Mouse (Mus musculus) liver (tissue): ENCODE measurements at regions not wholly inside any gene's neighbourhood (a gene's known extent, or its start where the extent isn't known, plus 50 kb on each side); places are given as distances from the start of the nearest gene placed in this dataset.

Experiments used
- DNase-seq: peaks from one replicate; pipeline ENCODE4 v3.0.0-alpha.2; 2020; ENCODE audit warnings: mixed read lengths

DNA sequence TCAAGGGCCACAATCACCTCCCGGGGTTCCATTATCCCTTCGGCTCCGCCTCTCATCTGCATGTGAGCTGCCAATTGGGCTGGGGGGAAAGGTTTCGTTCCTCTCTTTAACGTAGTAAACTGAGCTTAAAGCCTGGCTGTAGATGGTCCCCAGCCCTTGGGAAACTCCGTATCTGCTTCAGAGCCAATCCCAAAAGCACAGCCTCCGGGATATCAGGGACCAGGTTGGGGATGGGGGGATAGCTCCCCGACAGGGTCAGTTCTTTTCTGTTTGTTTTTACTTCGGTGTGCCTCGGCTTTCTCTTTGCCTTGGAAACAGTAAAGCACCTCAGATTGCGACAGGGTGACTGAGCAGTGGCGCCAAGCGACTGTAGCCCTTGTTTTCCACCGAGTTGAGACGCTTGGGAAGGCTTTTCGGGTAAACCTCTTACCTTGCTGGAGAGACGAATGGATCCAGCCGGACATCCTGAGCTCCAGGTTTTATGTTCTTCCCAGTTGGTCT lies 64.5 kb downstream of the Tfap2c start:
- DNase-seq, result no peak

DNA sequence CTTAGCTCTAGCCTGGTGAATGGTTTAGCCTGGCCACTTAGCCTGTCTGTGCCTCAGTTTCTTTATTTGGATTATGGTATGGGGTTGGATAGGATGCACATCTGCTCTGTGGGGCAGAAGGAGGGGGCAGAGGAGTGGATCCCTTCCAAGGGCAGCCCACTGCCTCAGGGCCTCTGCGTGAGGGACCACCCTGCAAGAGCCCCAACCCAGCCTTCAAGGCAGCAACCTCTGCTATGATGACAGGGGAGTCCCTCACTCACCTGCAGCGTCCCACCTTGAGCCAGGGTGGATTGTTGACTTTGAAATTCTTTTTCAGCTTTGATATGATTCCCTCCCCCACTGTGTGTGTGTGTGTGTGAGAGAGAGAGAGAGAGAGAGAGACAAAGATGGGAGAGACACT lies 65.8 kb downstream of the Tfap2c start:
- DNase-seq, result no peak

DNA sequence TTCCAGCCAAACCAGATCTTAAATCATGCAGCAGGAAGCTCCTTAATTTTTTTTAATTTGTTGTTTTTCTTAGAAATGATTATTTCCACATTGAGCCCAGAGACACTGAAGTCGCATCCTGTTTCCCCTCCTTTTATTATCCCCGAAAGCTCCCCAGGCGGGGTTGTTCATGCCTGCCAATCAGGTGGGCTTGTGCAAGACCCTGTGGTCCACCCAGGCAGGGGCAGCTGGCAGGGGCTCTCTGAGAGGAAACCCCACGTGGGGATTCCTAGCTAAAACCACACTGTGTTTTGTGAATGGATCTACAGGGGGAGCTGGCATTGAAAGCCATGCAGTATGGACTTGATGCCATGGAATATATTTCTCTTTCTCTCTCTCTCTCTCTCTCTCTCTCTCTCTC lies 66.2 kb downstream of the Tfap2c start:
- DNase-seq, result no peak

DNA sequence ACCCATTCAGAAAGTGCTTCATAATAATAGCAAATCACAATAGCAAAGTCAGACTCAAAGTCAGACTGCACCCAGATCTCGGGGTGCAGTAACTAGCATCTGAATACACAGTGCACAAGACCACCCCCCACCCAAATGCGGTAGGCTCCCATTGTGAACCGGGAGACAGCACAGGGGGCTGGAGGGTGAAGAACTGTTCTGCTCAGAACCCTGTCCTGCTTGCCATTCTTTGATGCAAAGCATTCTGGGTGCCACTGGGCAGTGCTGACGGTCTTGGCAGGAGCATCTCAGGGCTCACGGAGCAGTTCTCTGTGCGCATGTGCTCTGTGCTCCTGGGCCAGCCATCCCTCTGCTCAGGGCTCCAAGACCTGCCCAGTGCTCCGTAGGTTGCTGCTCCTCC lies 69.8 kb downstream of the Tfap2c start:
- DNase-seq, result no peak

DNA sequence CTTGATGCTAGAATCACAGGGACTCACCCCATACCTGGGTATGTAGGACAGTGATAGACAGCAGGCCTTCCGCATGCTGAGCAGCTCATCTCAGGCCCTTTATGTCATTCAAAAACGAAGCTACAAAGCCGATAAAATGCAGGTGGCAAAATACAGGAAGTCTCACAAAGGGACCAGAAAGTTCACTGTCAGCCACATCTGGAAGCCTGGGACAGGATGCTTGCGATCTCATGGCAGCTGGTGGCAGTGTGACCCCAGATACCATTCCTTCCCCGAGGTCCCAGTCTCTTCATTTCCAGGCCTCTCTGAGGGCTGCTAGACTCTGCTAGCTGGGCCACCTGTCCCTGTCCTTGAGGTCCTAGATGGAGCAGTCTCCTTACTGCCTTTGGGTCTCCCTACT lies 70.6 kb downstream of the Tfap2c start:
- DNase-seq, result no peak

DNA sequence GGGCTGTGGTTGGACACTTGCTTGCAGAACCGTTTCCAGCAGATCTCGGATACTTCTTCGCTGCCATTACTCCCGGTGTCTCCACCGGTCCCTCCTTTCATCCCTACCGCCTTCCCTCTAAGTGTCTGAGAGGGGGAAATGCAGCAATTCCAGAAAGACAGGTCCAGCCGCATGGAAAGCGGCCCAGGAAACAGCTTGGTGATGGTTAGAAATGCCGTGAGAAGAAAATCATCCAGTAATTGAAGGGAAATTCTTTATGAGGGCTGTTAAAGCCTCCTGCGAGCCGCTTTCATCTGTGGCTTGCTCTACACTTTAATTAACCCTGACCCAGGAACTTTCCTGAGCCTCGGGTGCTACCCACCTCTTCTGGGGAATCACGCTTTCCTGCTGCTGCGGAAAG lies 74.3 kb downstream of the Tfap2c start:
- DNase-seq, result no peak

DNA sequence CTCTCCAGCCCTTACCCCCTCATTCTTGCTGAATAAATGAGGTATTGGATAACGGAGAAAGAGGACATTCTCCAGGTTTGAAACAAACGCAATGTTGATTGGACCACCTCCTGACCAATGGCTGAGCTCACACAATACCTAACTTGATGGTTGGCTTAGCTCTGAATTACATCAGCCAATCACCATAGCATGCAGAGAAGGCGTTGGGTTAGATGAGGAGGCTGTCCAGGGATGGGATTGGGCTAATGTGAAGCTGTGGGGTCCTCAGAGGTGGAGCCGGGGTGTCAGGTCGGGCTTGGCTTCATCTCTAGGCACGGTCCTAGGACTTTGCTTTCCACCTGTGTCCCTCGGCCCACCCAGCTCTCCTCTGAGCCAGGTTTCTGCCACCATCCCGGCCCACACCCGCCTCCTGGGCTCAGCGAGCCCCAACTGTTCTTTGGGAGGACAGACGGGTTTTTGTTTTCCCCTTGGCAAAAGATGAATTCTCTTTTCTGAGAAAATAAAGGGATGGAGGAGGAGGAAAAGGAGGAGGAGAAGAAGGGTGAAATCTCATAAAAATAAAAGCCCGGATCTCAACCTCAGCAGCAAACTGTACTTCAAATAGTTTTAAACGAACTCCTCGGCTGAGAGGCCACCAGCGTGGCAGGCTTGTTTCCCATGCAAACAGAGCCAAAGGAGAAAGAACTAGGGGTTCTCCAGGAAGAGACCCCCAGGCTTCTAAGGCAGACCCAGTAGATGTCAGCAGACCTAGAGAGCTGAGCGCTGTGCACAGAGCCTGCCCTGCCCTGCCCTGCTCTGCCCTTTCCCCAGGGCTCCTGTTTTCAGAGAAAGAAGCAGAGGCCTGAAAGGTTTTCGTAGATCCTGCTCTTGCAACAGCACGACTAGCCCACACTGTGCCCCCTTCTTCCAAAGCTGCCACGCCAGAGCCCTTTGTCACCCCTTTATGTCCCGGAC lies 78.2 kb downstream of the Tfap2c start:
- no peak for DNase-seq

DNA sequence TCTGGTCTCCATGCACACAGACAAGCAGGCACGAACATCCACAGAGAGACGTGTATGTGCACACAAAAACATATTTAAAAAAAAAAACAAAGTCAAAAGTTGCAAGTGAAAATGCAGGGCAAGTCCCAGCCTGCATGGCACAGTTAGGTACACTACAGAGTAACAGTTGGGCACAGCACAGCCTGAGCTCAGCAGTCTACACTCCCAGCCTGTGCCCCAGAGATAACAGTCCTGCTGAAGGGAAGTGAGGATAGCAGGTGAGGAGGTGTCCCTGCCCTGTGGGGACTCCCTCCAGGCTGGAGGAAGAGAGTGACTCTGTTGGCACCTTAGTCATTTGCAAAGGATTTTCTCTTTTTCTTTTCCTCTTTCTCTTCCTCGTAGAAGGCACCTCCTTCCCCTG lies 80.9 kb downstream of the Tfap2c start:
- no peak for DNase-seq

DNA sequence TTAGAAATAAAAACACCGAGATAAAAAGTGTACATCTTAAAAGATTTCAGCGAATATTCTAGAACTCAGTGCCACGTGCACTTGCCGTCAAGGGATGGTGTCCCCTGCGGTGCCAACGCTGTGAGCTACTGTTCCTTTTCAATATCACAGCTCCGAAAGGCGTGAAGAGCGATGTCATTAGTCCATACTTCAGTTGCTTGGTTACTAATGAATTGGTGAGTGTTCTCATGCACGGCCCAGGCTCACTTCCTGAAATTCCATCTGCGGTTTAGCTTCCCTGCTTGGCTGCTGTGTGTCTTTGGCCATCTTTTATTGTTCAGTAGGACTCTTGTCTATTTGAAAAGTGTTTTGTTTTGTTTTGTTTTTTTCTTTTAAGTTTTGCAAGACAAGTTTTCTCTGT lies 93.2 kb downstream of the Tfap2c start:
- no peak for DNase-seq

DNA sequence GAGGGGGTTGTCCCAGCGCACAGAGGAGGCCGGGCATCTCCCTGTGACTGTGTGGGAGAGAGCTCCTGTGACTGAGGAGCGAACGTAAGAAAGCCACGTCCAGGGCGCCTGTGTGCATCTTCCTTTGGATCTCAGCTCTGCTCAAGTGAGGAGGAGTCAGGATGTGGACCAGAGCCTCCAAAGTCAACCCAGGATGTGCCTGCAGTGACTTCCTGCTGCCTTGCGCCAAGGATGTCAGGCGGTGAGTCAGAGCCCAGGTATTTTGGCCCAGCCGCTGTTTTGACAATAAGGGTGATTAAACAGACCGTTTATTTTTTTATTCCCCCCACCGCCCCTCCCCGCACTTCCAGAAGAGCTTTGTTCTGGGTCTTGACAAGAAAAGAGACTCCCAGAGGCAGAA lies 94.5 kb downstream of the Tfap2c start:
- DNase-seq, result no peak

DNA sequence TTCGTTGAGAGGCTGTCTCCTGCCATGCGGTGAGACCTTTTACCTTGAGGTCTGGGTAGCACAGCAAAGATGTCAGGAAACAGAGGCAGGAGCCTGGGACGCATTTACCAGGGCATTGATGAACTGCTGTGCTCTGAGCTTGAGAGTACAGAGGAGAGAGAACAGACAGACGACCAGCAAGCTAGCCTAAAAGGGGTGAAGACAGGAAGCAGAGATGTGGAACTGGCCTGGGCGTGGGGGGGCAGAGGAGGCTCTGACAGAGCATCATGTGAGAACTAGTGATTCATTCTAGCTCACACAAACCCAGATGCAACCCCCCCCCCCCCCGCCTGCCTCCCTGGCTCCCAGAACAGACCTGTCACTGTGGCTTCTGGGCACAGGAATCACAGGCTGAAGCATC lies 95.1 kb downstream of the Tfap2c start:
- no peak for DNase-seq

DNA sequence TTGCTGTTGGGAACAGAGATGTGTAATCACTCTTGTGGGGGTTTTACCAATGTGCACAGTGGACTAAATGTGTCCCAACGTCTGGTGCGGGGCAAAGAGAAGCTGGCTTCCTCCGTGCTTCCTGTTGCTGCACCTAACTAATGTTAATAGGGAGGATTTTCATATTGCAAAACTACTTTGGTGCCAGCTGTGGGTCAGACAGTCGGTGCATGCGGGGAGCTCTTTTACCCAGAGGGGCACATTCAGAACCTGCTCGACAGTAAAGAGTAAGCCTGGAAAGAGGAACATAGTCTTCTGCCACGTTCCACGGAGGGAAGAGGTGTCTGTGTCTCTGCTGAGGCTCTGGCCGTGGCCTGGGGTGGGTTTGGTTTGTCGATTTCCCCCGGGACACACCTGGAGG lies 98.7 kb downstream of the Tfap2c start:
- no peak for DNase-seq

DNA sequence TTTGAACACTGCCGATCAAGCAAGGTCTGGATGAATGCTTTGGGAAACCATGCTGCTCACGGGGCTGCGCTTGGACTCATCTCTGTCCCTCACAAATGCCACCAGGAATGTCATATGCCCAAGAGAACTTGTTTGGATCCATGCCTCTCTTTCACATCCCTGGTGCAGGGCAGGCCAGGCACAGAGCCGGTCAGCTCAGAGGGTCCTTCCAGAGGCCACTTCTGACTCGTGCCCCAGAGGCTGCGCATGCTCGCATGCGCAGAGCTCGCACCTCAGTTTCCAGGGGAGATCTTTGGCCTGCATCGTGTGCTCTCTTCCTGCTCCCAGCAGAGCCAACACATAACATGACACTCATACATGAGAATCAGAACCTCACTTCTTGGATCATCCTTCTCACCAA lies 111.1 kb downstream of the Tfap2c start:
- no peak for DNase-seq

DNA sequence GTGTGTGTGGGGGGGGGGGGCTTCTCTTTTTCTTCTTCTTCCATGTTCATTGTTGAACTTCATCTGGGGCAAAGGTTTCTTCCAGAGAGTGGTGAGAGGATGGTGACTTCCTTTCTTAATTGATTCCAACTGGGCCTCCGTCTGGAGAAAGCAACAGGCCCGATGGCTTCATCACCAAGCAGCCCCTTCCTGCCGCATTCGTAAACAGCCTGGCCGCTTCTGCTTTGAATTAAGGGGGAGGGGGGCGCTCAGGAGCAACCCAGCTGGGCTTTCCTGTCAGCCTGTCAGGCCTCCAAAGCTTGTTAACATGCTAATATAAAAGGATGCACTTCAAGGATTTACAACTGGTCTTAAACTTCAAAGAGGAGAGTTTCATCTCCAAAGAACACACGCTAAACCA lies 111.5 kb downstream of the Tfap2c start:
- no peak for DNase-seq

DNA sequence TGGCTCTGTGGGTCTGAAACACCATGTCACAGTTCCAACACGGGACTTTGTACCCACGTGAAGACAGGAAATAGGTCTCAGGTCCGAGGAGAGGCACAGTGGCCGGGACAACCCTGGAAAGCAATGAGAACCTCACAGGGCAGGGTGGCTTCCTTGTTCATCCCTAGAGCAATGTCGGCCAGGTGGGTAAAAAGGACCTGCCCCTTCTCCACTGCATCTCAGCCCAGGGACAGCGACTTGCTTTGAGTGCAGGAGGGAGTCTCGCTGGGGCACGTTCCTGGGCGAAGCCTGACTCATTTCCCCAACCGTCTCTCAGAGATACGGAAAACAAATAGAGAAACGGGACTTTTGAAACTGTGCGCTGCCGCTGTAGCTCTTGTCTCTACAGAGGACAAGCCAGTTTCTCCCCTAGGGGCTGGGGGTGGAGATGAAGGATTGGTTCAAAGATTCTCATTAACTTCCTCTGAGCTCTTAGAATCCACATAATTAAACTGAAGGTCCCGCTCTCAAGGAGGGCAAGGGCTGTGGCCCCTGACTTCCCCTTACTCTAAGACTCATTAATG lies 112.1 kb downstream of the Tfap2c start:
- DNase-seq, result no peak

DNA sequence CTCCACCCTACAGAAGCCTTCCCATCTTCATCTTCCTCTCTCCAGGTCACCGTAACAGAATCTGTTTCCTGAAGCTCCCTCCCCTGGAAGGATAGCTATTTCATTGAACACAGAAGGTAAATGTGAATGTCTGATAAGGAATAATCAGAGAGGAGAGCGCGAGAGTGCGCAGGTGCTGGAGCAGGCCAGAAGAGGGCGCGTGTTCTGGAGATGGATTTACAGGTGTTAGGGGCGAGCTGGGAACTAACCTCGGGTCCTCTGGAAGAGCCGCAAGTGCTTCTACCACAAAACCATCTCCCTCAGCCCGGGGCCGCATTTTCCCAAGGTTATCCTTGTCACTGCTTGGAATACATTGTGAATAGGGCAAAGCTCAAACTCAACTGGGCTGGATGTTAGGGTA lies 112.8 kb downstream of the Tfap2c start:
- no peak for DNase-seq

DNA sequence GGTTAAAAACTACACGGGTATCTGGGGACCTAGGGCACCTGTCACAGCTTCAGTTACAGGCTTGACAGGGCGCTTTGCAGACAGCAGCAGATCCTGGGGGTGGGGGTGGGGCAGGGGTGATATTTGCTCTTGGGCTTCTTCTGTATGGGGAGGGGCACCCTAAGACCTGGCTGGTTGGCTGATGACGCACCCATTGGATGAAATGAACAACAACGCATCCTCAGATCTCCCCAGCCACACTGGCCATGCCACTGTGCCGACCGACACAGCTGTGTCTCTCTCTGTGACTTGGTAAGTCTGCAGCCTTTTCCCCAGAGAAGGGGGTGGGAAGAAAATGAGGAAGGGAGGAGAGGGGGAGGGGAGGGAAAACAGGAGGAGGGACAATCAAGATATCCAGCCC lies 114.3 kb downstream of the Tfap2c start:
- no peak for DNase-seq

DNA sequence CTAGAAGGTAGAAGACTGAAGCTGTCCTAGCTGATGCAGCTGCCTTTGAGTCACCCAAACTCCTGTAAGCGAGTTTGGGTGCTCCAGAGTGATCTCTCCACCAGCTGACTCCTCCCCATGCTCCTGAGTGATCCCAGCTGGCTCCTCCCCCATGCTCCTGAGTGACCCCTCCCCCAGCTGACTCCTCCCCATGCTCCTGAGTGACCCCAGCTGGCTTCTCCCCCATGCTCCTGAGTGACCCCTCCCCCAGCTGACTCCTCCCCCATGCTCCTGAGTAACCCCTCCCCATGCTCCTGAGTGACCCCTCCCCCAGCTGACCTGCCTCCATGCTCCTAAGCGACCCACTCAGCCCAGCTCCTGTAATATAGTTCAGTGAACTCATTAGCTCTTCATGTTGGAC lies 123.7 kb downstream of the Tfap2c start:
- DNase-seq, result no peak

DNA sequence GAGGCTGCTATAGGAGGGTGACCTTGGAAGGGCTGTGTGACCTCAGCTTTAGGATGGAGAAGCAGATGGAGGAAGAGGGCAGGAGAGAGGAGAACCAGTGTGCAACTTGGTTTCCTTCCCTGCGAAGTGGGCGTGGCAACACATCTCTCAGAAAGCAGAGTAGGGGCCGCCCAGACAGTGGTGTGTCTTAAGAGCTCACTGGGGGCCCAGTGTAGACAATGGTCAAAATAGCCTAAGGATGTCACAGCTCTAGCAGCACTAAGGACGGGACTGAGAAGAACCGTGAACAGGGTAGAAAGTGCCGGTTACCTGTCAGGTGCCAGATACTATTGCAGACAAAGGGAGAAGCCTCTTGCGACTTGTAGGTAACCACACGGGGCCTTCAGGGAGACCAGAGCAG lies 125.2 kb downstream of the Tfap2c start:
- DNase-seq, result no peak

DNA sequence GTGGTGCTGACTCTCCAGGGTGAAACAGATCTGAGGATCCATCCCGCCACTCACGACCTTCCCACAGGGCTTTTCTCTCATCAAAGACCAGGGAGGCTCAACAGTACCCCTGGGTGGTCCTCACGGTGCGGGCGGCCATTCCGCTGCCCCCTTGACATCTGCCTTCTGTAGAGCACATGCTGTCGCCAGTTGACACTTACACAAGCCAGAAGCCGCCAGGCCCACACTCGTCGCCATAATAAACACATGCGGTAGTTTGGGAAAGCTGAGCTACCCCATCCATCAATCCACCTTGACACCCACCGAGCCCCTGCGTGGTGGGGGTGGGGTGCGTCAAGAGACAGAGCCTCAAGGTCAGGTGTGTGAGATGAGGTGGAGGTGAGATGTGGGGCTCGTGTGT lies 125.7 kb downstream of the Tfap2c start:
- no peak for DNase-seq

DNA sequence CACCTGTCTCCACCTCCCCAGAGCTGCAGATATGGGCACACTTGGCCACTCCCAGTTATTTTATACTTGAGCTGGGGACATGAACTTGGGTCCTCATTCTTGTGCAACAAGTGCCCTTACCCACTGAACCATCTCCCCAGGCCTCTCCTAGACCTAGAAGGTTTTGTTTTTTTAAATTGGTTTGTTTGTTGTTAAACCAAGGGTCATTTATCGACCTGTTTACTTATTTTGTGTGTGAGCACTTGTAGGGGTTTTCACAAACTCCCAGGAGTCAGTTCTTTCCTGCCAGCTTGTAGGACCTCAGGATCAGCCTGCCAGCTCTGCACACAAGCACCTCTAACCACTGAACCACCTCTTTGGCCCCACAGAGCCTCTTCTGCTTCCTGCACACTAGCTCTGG lies 140.8 kb downstream of the Tfap2c start:
- no peak for DNase-seq

DNA sequence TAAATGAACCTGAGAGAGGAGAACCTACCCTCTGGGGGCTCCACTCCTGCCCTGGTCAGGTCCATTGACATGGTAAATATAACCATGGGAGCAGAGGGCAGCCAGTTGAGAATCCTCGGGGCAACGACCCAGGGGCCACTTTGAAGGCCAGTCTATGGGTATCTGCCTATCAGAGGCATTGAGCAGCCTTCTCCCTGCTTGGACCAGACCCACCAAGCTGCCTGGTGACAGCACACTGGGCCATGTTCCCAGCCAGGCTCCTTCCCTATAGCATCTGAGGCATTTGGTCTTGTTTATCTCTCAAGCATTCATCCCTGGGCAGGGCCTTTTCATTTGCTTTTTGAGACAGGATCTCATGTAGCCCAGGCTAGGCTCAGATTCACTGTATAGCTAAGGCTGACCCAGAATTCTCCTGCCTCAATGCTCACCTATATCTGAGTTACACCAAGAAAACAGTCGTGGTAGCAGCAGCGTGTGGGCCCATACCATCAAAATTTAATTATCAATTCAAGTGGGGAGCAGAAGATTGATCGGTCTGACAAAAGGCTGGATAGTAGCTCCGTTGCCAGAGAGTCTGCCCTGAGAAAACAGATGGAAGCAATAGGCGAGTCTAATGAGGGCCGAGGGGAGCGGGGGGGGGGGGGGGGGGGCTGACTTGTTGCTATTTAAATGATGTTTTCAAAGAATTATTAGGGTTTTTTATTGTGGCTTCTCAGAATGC lies 141.7 kb downstream of the Tfap2c start:
- DNase-seq, result no peak

DNA sequence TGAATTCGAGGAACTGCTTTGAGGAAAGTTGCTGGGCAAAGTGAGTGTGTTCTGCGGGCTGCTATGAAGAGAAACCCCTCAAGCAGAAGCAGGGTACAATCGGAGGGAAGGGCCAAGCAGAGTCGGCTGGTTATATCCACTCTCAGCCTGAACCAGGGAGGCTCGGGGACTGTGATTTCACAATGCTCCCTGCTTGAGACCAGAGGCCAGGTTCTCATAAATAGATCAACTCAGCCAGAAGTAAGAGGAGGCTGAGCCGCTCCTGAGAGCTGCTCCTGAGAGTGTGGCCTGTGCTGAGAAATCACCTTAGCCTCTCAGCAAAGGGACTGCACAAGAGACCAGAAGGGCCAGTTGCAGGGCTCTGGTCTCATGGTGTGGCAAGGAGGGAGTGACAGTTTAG lies 149.6 kb downstream of the Tfap2c start:
- DNase-seq, result no peak

DNA sequence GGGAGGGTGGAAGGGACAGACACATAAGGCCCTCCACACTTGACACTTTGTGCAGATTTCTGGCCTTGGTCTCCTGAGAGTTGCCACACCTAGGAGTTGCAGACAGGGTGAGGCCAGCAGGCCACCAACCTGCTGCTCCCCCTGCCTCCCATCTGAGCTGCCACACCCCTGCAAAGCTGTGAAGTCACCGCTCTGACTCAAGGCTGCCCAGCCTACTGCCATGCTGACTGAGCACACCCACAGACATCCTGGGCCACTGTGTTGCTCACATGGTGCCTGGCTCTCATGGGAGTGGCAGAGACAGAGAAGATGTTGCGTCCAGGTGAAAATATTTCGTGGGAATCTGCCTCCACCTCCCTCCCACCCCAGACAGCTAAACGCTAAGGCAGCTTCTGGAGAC lies 150.3 kb downstream of the Tfap2c start:
- no peak for DNase-seq
